Comparison of ENCODE assay signal across 8 mouse cellular contexts in genomic region chr5:100518049-100519026, GRCm38 (mm10). TPM values are rescaled to one million over a fixed set of nuclear protein-coding genes. Genes with fewer than 3 reads are reported as not detected.
DNase-seq lines count a peak whose midpoint lies in the region; ATAC-seq and TF ChIP-seq lines count a peak whose summit lies in the region.

Gene Cops4, plus strand, starts transcription at chr5:100518309.

- peak within 1 kb of the TSS; percentile 89 for H3K4me3 ChIP-seq in forebrain, embryonic 10.5 days
- peak within 1 kb of the TSS; percentile 76 for H3K4me3 ChIP-seq in heart, embryonic 15.5 days
- H3K4me3 ChIP-seq in liver, embryonic 14.5 days (ENCODE audit: insufficient read depth in 1 of 2, low read depth in 2 of 2, low read length in 2 of 2): peak within 1 kb of the TSS; percentile 72 to 91
- peak within 1 kb of the TSS; percentile 70 for H3K4me3 ChIP-seq in neural tube, embryonic 11.5 days (ENCODE audit: low read depth, low read length)
- H3K4me3 ChIP-seq in stomach, postnatal 0 days (ENCODE audit: low read depth, low read length): peak within 1 kb of the TSS; percentile 80

- peak; percentile 40; the same call in 1 of the 2 replicates for TF ChIP-seq CTCF in liver, embryonic 14.5 days (IDR thresholded peaks at IDR 0.05; ENCODE audit: low read depth)
- TF ChIP-seq CTCF in stomach, postnatal 0 days (IDR thresholded peaks at IDR 0.05; ENCODE audit: low read depth): peak; percentile 43; the same call in 1 of the 2 replicates

- H3K27me3 ChIP-seq in forebrain, embryonic 10.5 days (ENCODE audit: poor library complexity, severe bottlenecking): no peaks in the 10 kb centered on the region
- H3K27me3 ChIP-seq in heart, embryonic 15.5 days: peaks cover 6% of the 10 kb centered on the region
- H3K27me3 ChIP-seq in liver, embryonic 14.5 days (ENCODE audit: control insufficient read depth, insufficient read depth, low read length): no peaks in the 10 kb centered on the region
- H3K27me3 ChIP-seq in neural tube, embryonic 11.5 days (ENCODE audit: control insufficient read depth, insufficient read depth, low read length): no peaks in the 10 kb centered on the region
- H3K27me3 ChIP-seq in stomach, postnatal 0 days (ENCODE audit: control insufficient read depth, insufficient read depth, low read length): no peaks in the 10 kb centered on the region

- no peak for TF ChIP-seq EP300 in liver, embryonic 14.5 days (IDR thresholded peaks at IDR 0.05; ENCODE audit: low read depth)
- TF ChIP-seq EP300 in stomach, postnatal 0 days (optimal IDR thresholded peaks at IDR 0.05): no peak

- H3K36me3 ChIP-seq in forebrain, embryonic 10.5 days (replicated peaks): peaks cover 22% of the 10 kb centered on the region
- H3K36me3 ChIP-seq in heart, embryonic 15.5 days: no peaks in the 10 kb centered on the region
- H3K36me3 ChIP-seq in liver, embryonic 14.5 days (replicated peaks; ENCODE audit: control insufficient read depth, insufficient read depth, low read depth): peaks cover 3% of the 10 kb centered on the region; the same call in 1 of the 2 replicates
- no peaks in the 10 kb centered on the region for H3K36me3 ChIP-seq in neural tube, embryonic 11.5 days (ENCODE audit: control insufficient read depth, insufficient read depth, low read length)
- H3K36me3 ChIP-seq in stomach, postnatal 0 days (ENCODE audit: control insufficient read depth, insufficient read depth, low read length): no peaks in the 10 kb centered on the region

- peaks cover 20% of the 10 kb centered on the region for H3K4me1 ChIP-seq in forebrain, embryonic 10.5 days
- H3K4me1 ChIP-seq in heart, embryonic 15.5 days (replicated peaks): peaks cover 15% of the 10 kb centered on the region
- peaks cover 11 to 12% of the 10 kb centered on the region in 2 experiments for H3K4me1 ChIP-seq in liver, embryonic 14.5 days (replicated peaks; ENCODE audit: control insufficient read depth in 2 of 2, insufficient read depth in 2 of 2, low read length in 1 of 2)
- no peaks in the 10 kb centered on the region for H3K4me1 ChIP-seq in neural tube, embryonic 11.5 days (ENCODE audit: control insufficient read depth, insufficient read depth, low read length)
- H3K4me1 ChIP-seq in stomach, postnatal 0 days (replicated peaks; ENCODE audit: control insufficient read depth, insufficient read depth): 0 out of 2 replicates have a peak, but pooled peaks cover 3% of the 10 kb centered on the region

- H3K4me2 ChIP-seq in heart, embryonic 15.5 days: peak within 1 kb of the TSS; percentile 74
- peak within 1 kb of the TSS; percentile 91 for H3K4me2 ChIP-seq in liver, embryonic 14.5 days (ENCODE audit: low read depth)
- H3K4me2 ChIP-seq in neural tube, embryonic 11.5 days (ENCODE audit: low read depth): peak within 1 kb of the TSS; percentile 58
- H3K4me2 ChIP-seq in stomach, postnatal 0 days (replicated peaks; ENCODE audit: low read depth): peak within 1 kb of the TSS; percentile 74

- under 1% methylated on average over 64 of the region's 64 CpGs for WGBS in forebrain, embryonic 10.5 days
- under 1% methylated on average over 64 of the region's 64 CpGs for WGBS in heart, embryonic 15.5 days
- under 1% methylated on average over 64 of the region's 64 CpGs for WGBS in liver, embryonic 14.5 days (ENCODE audit: insufficient replicate concordance)
- under 1% methylated on average over 64 of the region's 64 CpGs for WGBS in neural tube, embryonic 11.5 days
- under 1% methylated on average over 64 of the region's 64 CpGs for WGBS in stomach, postnatal 0 days

- peak within 1 kb of the TSS; percentile 93 for H3K27ac ChIP-seq in forebrain, embryonic 10.5 days
- H3K27ac ChIP-seq in heart, embryonic 15.5 days: peak within 1 kb of the TSS; percentile 82
- H3K27ac ChIP-seq in liver, embryonic 14.5 days: peak within 1 kb of the TSS; percentile 34
- H3K27ac ChIP-seq in neural tube, embryonic 11.5 days (ENCODE audit: low read depth, low read length): peak within 1 kb of the TSS; percentile 51
- H3K27ac ChIP-seq in stomach, postnatal 0 days (replicated peaks): peak within 1 kb of the TSS; percentile 85

- peak; percentile 95 to 96 for DNase-seq in CD8-positive naive resting alpha-beta T cell, adult 2 months (ENCODE audit: low read depth in 2 of 2, low spot score in 2 of 2)
- peak; percentile 99 for DNase-seq in c-Kit-positive CD71-negative TER-119-negative erythroid progenitor cells, embryonic 14.5 days (ENCODE audit: low read depth)
- DNase-seq in forebrain, embryonic 10.5 days (ENCODE audit: extremely low spot score, low spot score): peak; percentile 96
- peak; percentile 98 to 99 for DNase-seq in kidney, postnatal 25 days
- DNase-seq in liver, embryonic 14.5 days (ENCODE audit: low read depth in 3 of 3, low spot score in 3 of 3): peak; percentile 99
- DNase-seq in neural tube, embryonic 11.5 days (ENCODE audit: low spot score): peak; percentile 98
- peak; percentile 99 for DNase-seq in stomach, postnatal 0 days (ENCODE audit: low spot score)

- ATAC-seq in heart, embryonic 15.5 days (replicated peaks; ENCODE audit: insufficient number of reproducible peaks, insufficient read depth, low FRiP score, low read depth): peak; percentile 100
- peak; percentile 100 for ATAC-seq in liver, embryonic 14.5 days (ENCODE audit: insufficient read depth)
- peak; percentile 100 for ATAC-seq in neural tube, embryonic 11.5 days (ENCODE audit: insufficient read depth, low FRiP score, low TSS enrichment)
- peak; percentile 100 for ATAC-seq in stomach, postnatal 0 days (ENCODE audit: low FRiP score, low TSS enrichment)

- peak within 1 kb of the TSS; percentile 78 for H3K9ac ChIP-seq in heart, embryonic 15.5 days
- peak within 1 kb of the TSS; percentile 85 for H3K9ac ChIP-seq in liver, embryonic 14.5 days (replicated peaks)
- H3K9ac ChIP-seq in neural tube, embryonic 11.5 days (ENCODE audit: low read length): peak within 1 kb of the TSS; percentile 78
- peak within 1 kb of the TSS; percentile 92 for H3K9ac ChIP-seq in stomach, postnatal 0 days (ENCODE audit: low read length)

- no peaks in the 10 kb centered on the region for H3K9me3 ChIP-seq in forebrain, embryonic 10.5 days
- H3K9me3 ChIP-seq in heart, embryonic 15.5 days (replicated peaks): no peaks in the 10 kb centered on the region
- no peaks in the 10 kb centered on the region for H3K9me3 ChIP-seq in liver, embryonic 14.5 days (ENCODE audit: control insufficient read depth, low read length)
- no peaks in the 10 kb centered on the region for H3K9me3 ChIP-seq in neural tube, embryonic 11.5 days (ENCODE audit: control insufficient read depth, low read length)
- H3K9me3 ChIP-seq in stomach, postnatal 0 days (ENCODE audit: control insufficient read depth, low read length): no peaks in the 10 kb centered on the region

RNA-seq across cellular contexts. Expression of gene Cops4, which starts in this region (rescaled TPM):
- 245 TPM in 2 replicates for polyA plus RNA-seq in forebrain, embryonic 10.5 days (2016; fragmentation: Nextera tagmentation; extraction: Ambion mirVana)
- 134 and 137 TPM in 2 replicates for polyA plus RNA-seq in heart, embryonic 15.5 days (2015; fragmentation: Nextera tagmentation; extraction: Ambion mirVana)
- polyA plus RNA-seq in liver, embryonic 14.5 days (2012; rRNA removed): 18.4 and 28.2 TPM in 2 replicates
- 70.9 and 74.5 TPM in 2 replicates for polyA plus RNA-seq in liver, embryonic 14.5 days (2014; fragmentation: Nextera tagmentation; extraction: Ambion mirVana)
- 234 and 239 TPM in 2 replicates for polyA plus RNA-seq in neural tube, embryonic 11.5 days (2014; fragmentation: Nextera tagmentation; extraction: Ambion mirVana)
- polyA plus RNA-seq in stomach, postnatal 0 days (2015; fragmentation: Nextera tagmentation; extraction: Ambion mirVana): 106 and 107 TPM in 2 replicates

Comparison
In these comparisons a context has a peak if more than half of its experiments do, and no peak if none do; other contexts are left out.
1. Peak in every context shown above with its lines: DNase-seq, ATAC-seq, H3K4me3 ChIP-seq and H3K27ac ChIP-seq.
2. H3K27ac ChIP-seq: peak in every context shown above with its lines; median percentile 93 in forebrain, embryonic 10.5 days; 85 in stomach, postnatal 0 days; 82 in heart, embryonic 15.5 days; 51 in neural tube, embryonic 11.5 days; 34 in liver, embryonic 14.5 days.